Mouse (Mus musculus) limb, embryonic 11.5 days (tissue): ENCODE measurements around the gene Pdha2. TPM values are rescaled to one million over a fixed set of nuclear protein-coding genes. Genes with fewer than 3 reads are reported as not detected.

Experiments used
- ATAC-seq: fragments of 200-750 bp; cut with Nextera tagmentation; 2 replicates; pipeline ENCODE4 v1.8.0; 2017; ENCODE audit warnings: low read depth; ENCODE audit not compliant: insufficient number of reproducible peaks, low FRiP score, low TSS enrichment
- DNase-seq: peaks from one replicate; pipeline ENCODE4 v3.0.0-alpha.2; 2015; ENCODE audit warnings: low spot score
- H3K27ac ChIP-seq: fragments of 300-500 bp; sonication (generic); replicated peaks from 2 replicates; pipeline ENCODE4 v1.5.1; 2014; ENCODE audit warnings: low read depth, mild to moderate bottlenecking, low read length
- H3K27me3 ChIP-seq: fragments of 300-500 bp; sonication (generic); 2 replicates; pipeline ENCODE4 v1.6.1; 2014; ENCODE audit warnings: mild to moderate bottlenecking, low read length, mixed read lengths; ENCODE audit not compliant: control insufficient read depth, insufficient read depth
- H3K36me3 ChIP-seq: fragments of 300-500 bp; sonication (generic); 2 replicates; pipeline ENCODE4 v1.6.1; 2014; ENCODE audit warnings: mild to moderate bottlenecking, low read length, moderate library complexity, mixed read lengths; ENCODE audit not compliant: control insufficient read depth, insufficient read depth
- H3K4me1 ChIP-seq: fragments of 300-500 bp; sonication (generic); 2 replicates; pipeline ENCODE4 v1.6.1; 2014; ENCODE audit warnings: low read length, mixed read lengths; ENCODE audit not compliant: control insufficient read depth, insufficient read depth
- H3K4me2 ChIP-seq: fragments of 300-500 bp; sonication (generic); 2 replicates; pipeline ENCODE4 v1.6.1; 2014; ENCODE audit warnings: low read depth, mild to moderate bottlenecking, moderate library complexity; ENCODE audit not compliant: severe bottlenecking
- H3K4me3 ChIP-seq: fragments of 300-500 bp; sonication (generic); 2 replicates; pipeline ENCODE4 v1.5.1; 2014; ENCODE audit warnings: low read depth, low read length
- H3K9ac ChIP-seq: fragments of 300-500 bp; sonication (generic); 2 replicates; pipeline ENCODE4 v1.6.1; 2014; ENCODE audit warnings: mild to moderate bottlenecking, low read length
- H3K9me3 ChIP-seq: fragments of 300-500 bp; sonication (generic); 2 replicates; pipeline ENCODE4 v1.6.1; 2016; ENCODE audit warnings: low read length; ENCODE audit not compliant: control insufficient read depth
- WGBS: fragments of 180-500 bp; shearing (Covaris S2); extraction: QIAGEN DNeasy Blood & Tissue Kit; methylation state at CpG from one replicate; pipeline ENCODE4 v1.1.7; 2014; 5-methylcytosine and 5-hydroxymethylcytosine counted together
- polyA plus RNA-seq: library from polyadenylated mRNA; unstranded; fragments of >200 nt; fragmentation: Nextera tagmentation; extraction: Ambion mirVana; gene quantifications from 2 replicates; pipeline ENCODE4 v1.2.1, GENCODE M21; 2014

The Pdha2 gene
- polyA plus RNA-seq, 1 experiment from 2014 or later = not detected

- ATAC-seq (no peak), DNase-seq (no peak)
- Histone ChIP-seq H3K4me2 (no peak overlapping the region), H3K9ac (no peak overlapping the region), H3K9me3 (no peaks in the 10 kb centered on the region; the same call in 1 of the 2 replicates), H3K27ac (no peak overlapping the region), H3K4me3 (no peak overlapping the region), H3K27me3 (no peaks in the 10 kb centered on the region), H3K4me1 (no peaks in the 10 kb centered on the region), H3K36me3 (no peaks in the 10 kb centered on the region)
- WGBS = 80% methylated on average over 6 of the region's 6 CpGs
Measured at GRCm38 (mm10) chr3:141216237-141216636, 4.1 kb upstream of the Pdha2 start.

- Histone ChIP-seq H3K9me3 (no peaks in the 10 kb centered on the region; the same call in 1 of the 2 replicates), H3K36me3 (no peaks in the 10 kb centered on the region), H3K27me3 (no peaks in the 10 kb centered on the region), H3K4me3 (no peak overlapping the region), H3K9ac (no peak overlapping the region), H3K4me1 (no peaks in the 10 kb centered on the region), H3K4me2 (no peak overlapping the region), H3K27ac (no peak overlapping the region)
- WGBS = 92% methylated on average over 2 of the region's 2 CpGs
- DNase-seq = no peak
- ATAC-seq = no peak
Measured at GRCm38 (mm10) chr3:141214789-141215188, 2.6 kb upstream of the Pdha2 start.

- no peak overlapping the region for H3K4me2 ChIP-seq
- H3K4me1 ChIP-seq = no peaks in the 10 kb centered on the region
- ATAC-seq = no peak
- no peaks in the 10 kb centered on the region; the same call in 1 of the 2 replicates for H3K9me3 ChIP-seq
- H3K36me3 ChIP-seq = no peaks in the 10 kb centered on the region
- no peak overlapping the region for H3K27ac ChIP-seq
- DNase-seq = no peak
- no peak overlapping the region for H3K4me3 ChIP-seq
- H3K9ac ChIP-seq = no peak overlapping the region
- no peaks in the 10 kb centered on the region for H3K27me3 ChIP-seq
Measured at GRCm38 (mm10) chr3:141214197-141214596, 2.0 kb upstream of the Pdha2 start.

DNA sequence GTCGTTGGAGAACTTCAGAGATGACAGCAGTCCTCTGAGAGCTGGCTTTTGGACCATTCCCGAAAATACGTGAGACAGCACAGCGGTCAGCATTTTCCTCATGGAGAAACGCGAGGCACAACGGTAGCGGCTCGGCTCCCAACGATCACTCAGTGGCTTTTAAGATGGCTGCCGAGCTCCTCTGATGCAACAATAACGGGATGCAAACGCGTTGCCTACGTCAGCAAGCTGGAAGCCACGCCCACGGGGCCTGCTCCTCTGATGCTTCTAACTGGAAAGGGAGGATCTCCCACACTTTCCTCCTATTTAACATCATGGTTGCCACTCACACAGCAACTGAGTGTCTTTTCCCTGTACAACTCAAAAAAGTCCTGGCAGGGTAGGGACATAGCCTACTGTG, 511 bp downstream of the Pdha2 start:
- ATAC-seq = no peak
- H3K27ac ChIP-seq = no peak overlapping the region
- H3K4me2 ChIP-seq = no peak overlapping the region
- H3K4me1 ChIP-seq = no peaks in the 10 kb centered on the region
- 94% methylated on average over 17 of the region's 17 CpGs for WGBS
- no peak for DNase-seq
- H3K9me3 ChIP-seq = no peaks in the 10 kb centered on the region; the same call in 1 of the 2 replicates
- no peak overlapping the region for H3K9ac ChIP-seq
- no peaks in the 10 kb centered on the region for H3K36me3 ChIP-seq
- no peak overlapping the region for H3K4me3 ChIP-seq
- H3K27me3 ChIP-seq = no peaks in the 10 kb centered on the region

GRCm38 (mm10) chr3:141201766-141202165, 10.4 kb downstream of the Pdha2 start:
- WGBS = 76% methylated on average over 2 of the region's 2 CpGs
- H3K4me2 ChIP-seq = no peak overlapping the region
- H3K27ac ChIP-seq = no peak overlapping the region
- H3K9me3 ChIP-seq = no peaks in the 10 kb centered on the region
- DNase-seq (no peak), ATAC-seq (no peak)
- no peaks in the 10 kb centered on the region for H3K36me3 ChIP-seq
- H3K4me3 ChIP-seq = no peak overlapping the region
- no peak overlapping the region for H3K9ac ChIP-seq
- H3K4me1 ChIP-seq = no peaks in the 10 kb centered on the region
- H3K27me3 ChIP-seq = no peaks in the 10 kb centered on the region

DNA sequence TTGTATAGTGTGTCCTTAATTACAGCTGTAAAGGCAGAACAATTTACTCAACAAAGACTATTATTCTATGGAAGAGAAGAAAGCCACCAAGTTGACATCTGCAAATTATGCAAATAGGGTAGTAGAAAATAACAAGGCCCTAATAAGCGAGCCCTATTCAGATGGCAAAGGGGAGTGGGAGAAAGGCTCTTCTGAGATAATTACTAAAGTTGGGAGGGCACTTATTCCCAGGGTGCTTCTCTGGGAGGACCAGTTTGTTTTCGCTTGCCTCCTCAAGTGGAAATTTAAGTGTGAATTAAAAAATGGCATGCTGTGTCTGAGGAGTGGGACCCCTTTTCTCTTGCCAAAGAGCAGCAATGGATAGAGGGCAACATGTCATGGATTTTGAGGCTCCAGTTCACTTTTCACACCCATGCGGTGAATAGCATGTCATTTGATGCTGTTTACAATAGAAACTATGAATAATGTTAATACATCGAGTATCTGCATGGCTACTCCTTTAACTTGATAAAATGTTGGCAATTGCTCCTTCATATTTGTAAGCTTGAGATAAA, 14.8 kb downstream of the Pdha2 start:
- DNase-seq (no peak), ATAC-seq (no peak)
- WGBS = 77% methylated on average over 4 of the region's 4 CpGs
- H3K9ac ChIP-seq = no peak overlapping the region
- no peaks in the 10 kb centered on the region for H3K4me1 ChIP-seq
- H3K27me3 ChIP-seq = no peaks in the 10 kb centered on the region
- no peak overlapping the region for H3K4me3 ChIP-seq
- H3K36me3 ChIP-seq = no peaks in the 10 kb centered on the region
- H3K9me3 ChIP-seq = no peaks in the 10 kb centered on the region
- no peak overlapping the region for H3K27ac ChIP-seq
- H3K4me2 ChIP-seq = no peak overlapping the region

- H3K4me2 ChIP-seq = no peak overlapping the region
- DNase-seq = no peak
- H3K36me3 ChIP-seq = no peaks in the 10 kb centered on the region
- no peak for ATAC-seq
- no peak overlapping the region for H3K27ac ChIP-seq
- no peak overlapping the region for H3K4me3 ChIP-seq
- no peak overlapping the region for H3K9ac ChIP-seq
- 88% methylated on average over 3 of the region's 3 CpGs for WGBS
- no peaks in the 10 kb centered on the region for H3K4me1 ChIP-seq
- no peaks in the 10 kb centered on the region for H3K27me3 ChIP-seq
- H3K9me3 ChIP-seq = no peaks in the 10 kb centered on the region
Measured at GRCm38 (mm10) chr3:141191653-141192052, 20.5 kb downstream of the Pdha2 start.

DNA sequence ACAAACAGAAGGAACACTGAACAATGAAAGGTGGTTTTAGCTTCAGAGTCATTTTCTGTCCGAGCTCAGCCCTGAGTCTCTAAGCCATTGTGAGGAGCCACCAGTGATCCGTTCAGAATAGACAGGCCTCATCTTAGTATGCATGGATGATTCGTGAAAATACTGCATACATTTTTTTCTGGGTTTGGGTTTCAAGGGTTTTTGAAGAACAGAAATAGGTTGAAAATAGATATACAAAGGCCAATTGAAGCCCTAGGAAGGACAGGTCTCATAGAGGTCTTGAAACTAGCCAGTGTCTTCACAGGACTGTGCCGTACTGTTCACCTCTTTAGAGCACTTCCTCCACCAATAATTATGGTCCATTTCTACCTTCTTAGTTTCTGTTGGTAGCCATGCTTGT, 21.7 kb downstream of the Pdha2 start:
- Histone ChIP-seq H3K4me3 (no peak overlapping the region), H3K36me3 (no peaks in the 10 kb centered on the region), H3K9ac (no peak overlapping the region), H3K4me2 (no peak overlapping the region), H3K27me3 (no peaks in the 10 kb centered on the region), H3K4me1 (no peaks in the 10 kb centered on the region), H3K9me3 (no peaks in the 10 kb centered on the region), H3K27ac (no peak overlapping the region)
- no peak for DNase-seq
- no peak for ATAC-seq
- 82% methylated on average over 4 of the region's 4 CpGs for WGBS

GRCm38 (mm10) chr3:141160986-141161385, 51.2 kb downstream of the Pdha2 start:
- Histone ChIP-seq H3K27ac (no peak overlapping the region), H3K36me3 (no peaks in the 10 kb centered on the region), H3K4me1 (no peaks in the 10 kb centered on the region), H3K27me3 (no peaks in the 10 kb centered on the region), H3K4me3 (no peak overlapping the region), H3K9me3 (no peaks in the 10 kb centered on the region), H3K9ac (no peak overlapping the region), H3K4me2 (no peak overlapping the region)
- ATAC-seq (no peak), DNase-seq (no peak)
